Mouse (Mus musculus) hindbrain, embryonic 10.5 days (tissue): ENCODE data around the gene Pecr. TPM values are rescaled to one million over a fixed set of nuclear protein-coding genes. Genes with fewer than 3 reads are reported as not detected.

Source experiments
- polyA plus RNA-seq: library from polyadenylated mRNA; unstranded; fragments of >200 nt; fragmentation: Nextera tagmentation; extraction: Ambion mirVana; gene quantifications from 2 replicates; pipeline ENCODE4 v1.2.1, GENCODE M21; 2016

Pecr gene
- polyA plus RNA-seq, 1 experiment from 2014 or later = 22.8 TPM

Other genes with a start within 250 kb of the Pecr start
- 12.3 and 27.2 TPM in 2 replicates for gene Mreg, start 72.0 kb downstream of the Pecr start, polyA plus RNA-seq
- 9.3 and 17.4 TPM in 2 replicates for gene Tmem169, start 55 bp upstream of the Pecr start, polyA plus RNA-seq
- 48.1 and 50.2 TPM in 2 replicates for gene Xrcc5, start 23.1 kb upstream of the Pecr start, polyA plus RNA-seq